Mouse (Mus musculus) midbrain, embryonic 14.5 days (tissue): ENCODE results near the gene Wsb1. TPM values are rescaled to one million over a fixed set of nuclear protein-coding genes. Genes with fewer than 3 reads are reported as not detected.

Experiments used
- ATAC-seq: fragments of 200-750 bp; cut with Nextera tagmentation; 2 replicates; pipeline ENCODE4 v1.8.0; 2017; ENCODE audit warnings: moderate number of reproducible peaks, moderate library complexity; ENCODE audit not compliant: low FRiP score, low TSS enrichment
- DNase-seq: peaks from one replicate; pipeline ENCODE4 v3.0.0-alpha.2; 2015
- H3K27ac ChIP-seq: fragments of 300-500 bp; sonication (generic); replicated peaks from 2 replicates; pipeline ENCODE4 v1.5.1; 2014; ENCODE audit warnings: mild to moderate bottlenecking, low read depth, low read length, moderate library complexity
- H3K27me3 ChIP-seq: fragments of 300-500 bp; sonication (generic); 2 replicates; pipeline ENCODE4 v1.6.1; 2014; ENCODE audit warnings: low read length, control low read depth, mixed read lengths; ENCODE audit not compliant: control insufficient read depth, insufficient read depth
- H3K36me3 ChIP-seq: fragments of 300-500 bp; sonication (generic); 2 replicates; pipeline ENCODE4 v1.6.1; 2014; ENCODE audit warnings: low read length, control low read depth; ENCODE audit not compliant: control insufficient read depth, insufficient read depth
- H3K4me1 ChIP-seq: fragments of 300-500 bp; sonication (generic); 2 replicates; pipeline ENCODE4 v1.6.1; 2014; ENCODE audit warnings: mild to moderate bottlenecking, antibody characterized with exemption, low read length, control low read depth; ENCODE audit not compliant: control insufficient read depth, insufficient read depth
- H3K4me2 ChIP-seq: fragments of 300-500 bp; sonication (generic); 2 replicates; pipeline ENCODE4 v1.6.1; 2014; ENCODE audit warnings: mild to moderate bottlenecking, low read length, moderate library complexity
- H3K4me3 ChIP-seq: fragments of 300-500 bp; sonication (generic); replicated peaks from 2 replicates; pipeline ENCODE4 v1.5.1; 2014; ENCODE audit warnings: low read depth, low read length
- H3K9ac ChIP-seq: fragments of 300-500 bp; sonication (generic); replicated peaks from 2 replicates; pipeline ENCODE4 v1.6.1; 2014; ENCODE audit warnings: mild to moderate bottlenecking, low read length, moderate library complexity
- H3K9me3 ChIP-seq: fragments of 300-500 bp; sonication (generic); 2 replicates; pipeline ENCODE4 v1.6.1; 2016; ENCODE audit warnings: low read length, control low read depth, mixed read lengths; ENCODE audit not compliant: control insufficient read depth
- WGBS: fragments of 180-500 bp; shearing (Covaris S2); extraction: QIAGEN DNeasy Blood & Tissue Kit; methylation state at CpG from one replicate; pipeline ENCODE4 v1.1.7; 2014; 5-methylcytosine and 5-hydroxymethylcytosine counted together
- polyA plus RNA-seq: library from polyadenylated mRNA; unstranded; fragments of >200 nt; fragmentation: Nextera tagmentation; extraction: Ambion mirVana; gene quantifications from 2 replicates; pipeline ENCODE4 v1.2.1, GENCODE M21; 2014

The Wsb1 gene
- polyA plus RNA-seq, 1 experiment from 2014 or later, result 743 TPM

DNA sequence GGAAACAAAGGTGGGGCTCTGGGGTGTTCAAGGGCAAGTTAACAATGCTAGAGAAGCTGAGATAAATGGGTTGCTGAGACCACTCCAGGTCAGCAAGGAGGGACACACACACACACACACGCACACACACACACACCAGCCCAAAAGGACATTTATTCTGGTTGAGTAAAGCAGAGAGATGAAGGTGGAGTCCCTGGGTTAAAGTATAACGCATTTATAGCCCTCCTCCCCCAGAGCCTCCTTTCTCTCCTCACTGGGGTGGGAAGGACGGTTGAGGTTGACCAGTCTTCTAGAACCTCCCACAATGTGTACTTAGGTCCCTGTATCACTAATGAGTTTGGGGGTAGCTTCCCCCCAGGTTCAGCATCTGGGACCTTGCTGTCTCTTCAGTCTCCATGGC, 37.7 kb upstream of the Wsb1 start:
- H3K4me1 ChIP-seq, result no peaks in the 10 kb centered on the region
- H3K36me3 ChIP-seq, result no peaks in the 10 kb centered on the region
- 71% methylated on average over 3 of the region's 3 CpGs for WGBS
- no peak for DNase-seq
- H3K4me3 ChIP-seq, result no peak overlapping the region
- H3K27ac ChIP-seq, result no peak overlapping the region
- H3K4me2 ChIP-seq, result no peak overlapping the region
- no peaks in the 10 kb centered on the region for H3K9me3 ChIP-seq
- no peak overlapping the region for H3K9ac ChIP-seq
- no peak for ATAC-seq
- no peaks in the 10 kb centered on the region for H3K27me3 ChIP-seq

DNA sequence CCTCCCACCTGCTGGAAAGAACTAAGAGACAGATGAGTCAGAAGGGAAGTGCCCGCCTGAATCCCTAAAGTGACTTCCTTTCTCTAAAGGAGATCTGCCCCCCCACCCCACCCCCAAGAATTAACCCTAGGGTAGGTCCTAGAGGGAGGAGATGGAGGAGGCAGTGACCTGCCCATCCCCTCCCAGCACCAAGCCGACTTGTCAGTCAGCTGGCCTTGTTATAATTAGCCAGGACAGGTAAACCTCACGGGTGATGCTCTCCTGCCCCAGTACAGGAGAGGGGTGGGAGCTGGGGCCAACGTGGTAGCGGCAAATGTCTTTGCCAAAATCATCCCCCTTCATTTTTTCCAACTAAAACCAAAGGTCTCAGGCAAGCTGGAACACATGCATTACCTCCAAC, 37.2 kb upstream of the Wsb1 start:
- Histone ChIP-seq H3K9ac (no peak overlapping the region), H3K27me3 (no peaks in the 10 kb centered on the region), H3K4me3 (no peak overlapping the region), H3K9me3 (no peaks in the 10 kb centered on the region), H3K4me1 (no peaks in the 10 kb centered on the region), H3K27ac (no peak overlapping the region), H3K36me3 (no peaks in the 10 kb centered on the region), H3K4me2 (no peak overlapping the region)
- DNase-seq, result no peak
- 77% methylated on average over 5 of the region's 5 CpGs for WGBS
- ATAC-seq, result no peak

DNA sequence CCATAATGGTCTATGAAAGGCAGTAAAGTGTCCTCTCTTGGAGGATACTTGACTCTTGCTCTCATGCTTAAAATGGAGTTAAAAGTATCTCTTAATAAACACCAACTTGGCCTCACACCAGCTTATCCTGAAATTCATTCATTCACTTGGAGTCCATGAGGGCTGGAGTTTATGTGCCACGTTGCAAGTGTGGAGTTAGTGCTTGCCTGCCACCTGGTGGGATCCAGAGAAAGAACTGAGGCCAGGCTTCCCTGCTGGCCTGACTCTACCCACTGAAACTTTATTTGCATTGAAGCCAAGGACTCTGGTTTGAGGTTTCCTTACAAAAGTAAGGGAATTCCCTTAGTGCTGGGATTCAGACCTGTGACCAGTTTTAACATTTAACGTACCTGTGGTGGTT, 36.0 kb upstream of the Wsb1 start:
- Histone ChIP-seq H3K9me3 (no peaks in the 10 kb centered on the region), H3K9ac (no peak overlapping the region), H3K4me1 (no peaks in the 10 kb centered on the region), H3K27ac (no peak overlapping the region), H3K4me3 (no peak overlapping the region), H3K27me3 (no peaks in the 10 kb centered on the region), H3K36me3 (no peaks in the 10 kb centered on the region), H3K4me2 (no peak overlapping the region)
- 48% methylated on average over 2 of the region's 2 CpGs for WGBS
- no peak for ATAC-seq
- peak; percentile 43 for DNase-seq

DNA sequence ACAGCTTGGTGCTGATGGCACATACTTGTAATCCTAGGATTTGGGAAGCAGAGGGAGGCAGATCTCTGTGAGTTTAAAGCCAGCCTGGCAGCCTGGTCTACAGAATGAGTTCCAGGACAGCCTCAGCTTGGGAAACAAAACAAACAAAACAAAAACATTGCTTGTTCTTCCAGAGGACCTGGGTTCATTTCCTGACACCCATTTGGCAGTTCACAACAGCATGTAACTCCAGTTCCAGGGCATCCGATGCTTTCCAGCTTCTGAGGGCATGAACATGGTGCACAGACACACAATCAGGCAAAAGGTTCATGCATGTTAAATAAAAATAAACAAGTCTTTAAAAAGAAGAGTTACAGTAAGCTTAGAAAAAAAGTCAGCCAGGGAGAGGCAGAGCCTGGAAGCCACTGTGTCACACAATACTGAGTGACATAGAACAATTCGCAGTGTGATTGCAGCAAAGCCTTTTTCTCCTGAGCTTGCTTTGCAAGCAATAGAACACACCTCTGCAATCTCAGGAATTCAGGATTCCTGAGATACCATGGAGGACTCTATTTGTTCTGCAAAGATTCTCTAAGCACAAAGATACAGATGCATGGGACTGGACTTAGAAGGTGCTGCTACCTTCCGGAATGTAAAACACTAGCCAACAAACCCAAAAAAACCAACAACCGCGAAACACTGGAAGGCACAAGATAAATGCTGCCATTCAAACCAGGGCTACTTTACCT, 34.6 kb upstream of the Wsb1 start:
- Histone ChIP-seq H3K27ac (no peak overlapping the region), H3K27me3 (no peaks in the 10 kb centered on the region), H3K9me3 (no peaks in the 10 kb centered on the region), H3K4me2 (no peak overlapping the region), H3K9ac (no peak overlapping the region), H3K4me1 (no peaks in the 10 kb centered on the region), H3K4me3 (no peak overlapping the region), H3K36me3 (no peaks in the 10 kb centered on the region)
- no peak for DNase-seq
- 95% methylated on average over 5 of the region's 5 CpGs for WGBS
- ATAC-seq, result no peak

DNA sequence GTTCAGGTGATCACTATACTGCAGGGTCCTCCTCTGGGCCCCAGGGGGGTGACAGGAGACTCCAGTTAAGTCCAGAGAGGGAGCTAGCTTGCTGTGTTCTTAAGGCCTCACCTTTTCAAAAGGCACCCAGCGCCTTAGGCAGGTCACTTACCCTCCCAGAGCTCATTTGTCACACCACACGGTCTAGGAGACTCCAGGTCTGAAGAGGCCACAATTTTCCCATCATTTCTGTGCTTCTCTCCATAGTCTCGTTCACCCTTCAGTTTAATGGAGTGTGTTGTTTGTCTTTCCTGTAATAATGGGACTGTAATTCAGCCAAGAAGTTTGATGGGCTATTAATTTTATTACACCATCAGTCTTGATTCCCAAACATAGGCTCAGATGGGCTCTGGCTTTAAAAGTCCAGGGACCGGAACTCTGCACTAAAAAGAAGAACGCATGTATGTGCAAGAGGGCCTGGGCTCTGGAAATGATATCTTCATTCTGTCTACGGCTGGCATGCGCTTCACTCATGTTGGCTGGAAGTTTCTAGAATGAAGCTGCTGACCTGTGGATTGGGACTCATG, 33.9 kb upstream of the Wsb1 start:
- no peak for DNase-seq
- H3K4me3 ChIP-seq, result no peak overlapping the region
- H3K27ac ChIP-seq, result no peak overlapping the region
- ATAC-seq, result no peak
- H3K4me1 ChIP-seq, result no peaks in the 10 kb centered on the region
- H3K9ac ChIP-seq, result no peak overlapping the region
- H3K36me3 ChIP-seq, result no peaks in the 10 kb centered on the region
- H3K9me3 ChIP-seq, result no peaks in the 10 kb centered on the region
- H3K27me3 ChIP-seq, result no peaks in the 10 kb centered on the region
- H3K4me2 ChIP-seq, result no peak overlapping the region
- 87% methylated on average over 7 of the region's 7 CpGs for WGBS

DNA sequence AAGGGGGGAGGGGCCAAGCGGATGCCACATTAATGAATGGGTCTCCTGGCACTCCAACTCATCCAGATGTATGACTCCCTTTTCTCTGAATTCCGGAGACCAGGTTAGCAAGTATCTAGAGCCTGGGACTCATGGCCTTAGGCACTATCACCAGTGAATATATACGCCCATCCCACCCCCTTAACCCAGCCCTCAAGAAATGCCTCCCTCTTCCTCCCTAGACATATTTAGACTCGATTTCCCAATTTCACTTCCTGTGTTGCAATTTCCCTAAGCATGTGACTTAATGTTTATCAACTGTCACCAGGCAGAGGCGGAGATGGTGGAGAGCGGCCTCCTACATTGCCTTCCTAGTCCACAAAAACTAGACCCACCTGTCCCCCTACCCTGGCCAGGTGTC, 33.0 kb upstream of the Wsb1 start:
- H3K4me2 ChIP-seq, result no peak overlapping the region
- no peaks in the 10 kb centered on the region for H3K36me3 ChIP-seq
- no peak overlapping the region for H3K4me3 ChIP-seq
- no peak overlapping the region for H3K9ac ChIP-seq
- DNase-seq (no peak), ATAC-seq (no peak)
- H3K4me1 ChIP-seq, result no peaks in the 10 kb centered on the region
- H3K9me3 ChIP-seq, result no peaks in the 10 kb centered on the region
- H3K27ac ChIP-seq, result no peak overlapping the region
- 87% methylated on average over 6 of the region's 6 CpGs for whole genome bisulfite sequencing
- no peaks in the 10 kb centered on the region for H3K27me3 ChIP-seq

DNA sequence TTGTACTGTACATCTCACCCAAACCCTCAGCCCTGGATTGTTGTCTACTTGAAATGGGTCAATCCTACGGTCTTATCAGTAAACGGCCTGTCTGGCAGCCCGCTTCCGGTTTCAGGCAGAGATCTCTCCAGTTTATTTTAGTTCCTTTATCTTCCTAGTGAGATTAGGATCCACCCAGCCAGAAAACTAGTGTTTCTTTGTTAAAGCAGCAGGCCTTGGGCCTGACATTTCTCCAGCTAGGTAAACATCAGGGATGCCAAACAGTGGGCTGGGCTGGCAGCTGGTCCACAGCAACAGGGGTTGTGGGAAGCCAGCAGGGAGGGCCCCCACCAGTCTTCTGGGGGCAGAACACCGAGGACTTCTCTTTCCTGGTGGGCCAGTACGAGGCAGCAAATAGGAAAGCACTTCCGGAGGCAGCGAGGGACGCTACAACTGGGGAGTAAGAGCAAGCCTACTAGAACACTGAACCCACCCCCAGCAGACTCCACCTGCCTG, 31.9 kb upstream of the Wsb1 start:
- Histone ChIP-seq H3K9ac (no peak overlapping the region), H3K4me1 (no peaks in the 10 kb centered on the region), H3K27me3 (no peaks in the 10 kb centered on the region), H3K4me2 (no peak overlapping the region), H3K4me3 (no peak overlapping the region), H3K27ac (no peak overlapping the region), H3K9me3 (no peaks in the 10 kb centered on the region), H3K36me3 (no peaks in the 10 kb centered on the region)
- no peak for ATAC-seq
- WGBS, result 82% methylated on average over 9 of the region's 9 CpGs
- no peak for DNase-seq

DNA sequence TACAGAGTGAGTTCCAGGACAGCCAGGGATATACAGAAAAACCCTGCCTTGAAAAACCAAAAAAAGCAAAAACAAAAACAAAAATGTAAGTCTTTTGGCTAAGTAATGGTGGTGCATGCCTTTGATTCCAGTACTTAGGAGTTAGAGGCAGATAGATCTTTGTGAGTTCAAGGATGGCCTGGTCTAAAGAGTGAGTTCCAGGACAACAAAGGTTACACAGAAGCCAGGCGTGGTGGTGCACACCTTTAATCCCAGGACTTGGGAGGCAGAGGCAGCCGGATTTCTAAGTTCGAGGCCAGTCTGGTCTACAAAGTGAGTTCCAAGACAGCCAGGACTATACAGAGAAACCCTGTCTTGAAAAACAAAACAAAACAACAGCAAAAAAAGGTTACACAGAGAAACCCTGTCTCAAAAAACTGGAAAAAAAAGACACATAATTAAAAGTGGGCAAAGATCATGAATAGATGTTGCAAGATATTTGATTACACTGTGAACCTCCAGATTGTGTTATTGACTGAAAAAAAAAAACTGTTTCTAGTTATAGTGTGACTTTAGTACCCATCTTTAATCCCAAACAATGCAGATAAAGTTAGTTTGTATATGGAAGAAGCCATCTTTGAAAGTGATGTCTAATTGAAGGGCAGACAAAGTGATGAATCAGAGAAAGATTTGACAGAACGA, 29.0 kb upstream of the Wsb1 start:
- no peak overlapping the region for H3K4me2 ChIP-seq
- ATAC-seq (no peak), DNase-seq (no peak)
- no peak overlapping the region for H3K27ac ChIP-seq
- no peaks in the 10 kb centered on the region for H3K36me3 ChIP-seq
- no peaks in the 10 kb centered on the region for H3K9me3 ChIP-seq
- H3K9ac ChIP-seq, result no peak overlapping the region
- H3K27me3 ChIP-seq, result no peaks in the 10 kb centered on the region
- H3K4me3 ChIP-seq, result no peak overlapping the region
- 92% methylated on average over 4 of the region's 4 CpGs for WGBS
- no peaks in the 10 kb centered on the region for H3K4me1 ChIP-seq

DNA sequence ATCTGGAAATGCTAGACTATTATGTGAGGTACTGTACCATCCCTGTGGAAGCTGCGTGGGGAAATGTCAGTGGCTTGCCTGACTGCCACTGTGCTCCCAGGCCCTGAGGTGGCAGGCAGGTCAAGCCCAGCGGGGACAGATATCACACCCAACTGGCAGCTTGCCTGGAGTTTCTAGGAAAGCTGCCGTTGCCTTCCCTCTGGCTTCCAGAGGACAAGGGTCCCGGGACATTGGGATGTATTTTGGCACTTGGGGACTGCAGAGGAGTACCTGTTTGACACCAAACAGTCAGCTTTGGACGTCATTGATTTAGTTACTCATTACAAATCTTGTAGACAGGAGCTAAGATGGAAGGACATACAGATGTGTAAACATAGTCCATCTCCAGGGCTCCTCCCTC, 26.9 kb upstream of the Wsb1 start:
- Histone ChIP-seq H3K4me2 (no peak overlapping the region), H3K27me3 (no peaks in the 10 kb centered on the region), H3K9me3 (no peaks in the 10 kb centered on the region), H3K36me3 (no peaks in the 10 kb centered on the region), H3K27ac (no peak overlapping the region), H3K4me1 (no peaks in the 10 kb centered on the region), H3K4me3 (no peak overlapping the region), H3K9ac (no peak overlapping the region)
- 81% methylated on average over 5 of the region's 5 CpGs for WGBS
- ATAC-seq, result no peak
- DNase-seq, result no peak
